Mouse (Mus musculus) small intestine, adult 2 months (tissue): Measurements from ENCODE around the gene Paf1. TPM values are rescaled to one million over a fixed set of nuclear protein-coding genes. Genes with fewer than 3 reads are reported as not detected.

ENCODE experiments used
- H3K27ac ChIP-seq: fragments of 200-500 bp; 2 replicates; pipeline ENCODE4 v1.5.1; 2012; ENCODE audit warnings: low read depth, low read length, control low read depth, inconsistent platforms; ENCODE audit not compliant: insufficient read depth
- H3K27me3 ChIP-seq: fragments of 200-500 bp; 2 replicates; pipeline ENCODE4 v1.6.1; 2012; ENCODE audit warnings: mild to moderate bottlenecking, moderate library complexity, low read length, inconsistent platforms; ENCODE audit not compliant: control insufficient read depth, insufficient read depth
- H3K36me3 ChIP-seq: fragments of 200-500 bp; 2 replicates; pipeline ENCODE4 v1.6.1; 2012; ENCODE audit warnings: mild to moderate bottlenecking, low read length, control low read depth, inconsistent platforms; ENCODE audit not compliant: control insufficient read depth, insufficient read depth
- H3K4me1 ChIP-seq: fragments of 200-500 bp; 2 replicates; pipeline ENCODE4 v1.6.1; 2012; ENCODE audit warnings: low read length, inconsistent platforms, mixed read lengths; ENCODE audit not compliant: control insufficient read depth, insufficient read depth, insufficient read length
- H3K4me3 ChIP-seq: fragments of 200-500 bp; 2 replicates; pipeline ENCODE4 v1.5.1; 2012; ENCODE audit warnings: low read depth, mild to moderate bottlenecking, control low read depth, inconsistent platforms, low read length, moderate library complexity
- CTCF ChIP-seq: fragments of 200-500 bp; IDR thresholded peaks from 2 replicates; pipeline ENCODE4 v1.5.1; 2012; ENCODE audit warnings: low read depth, mild to moderate bottlenecking, control low read depth, inconsistent platforms, low read length, moderate library complexity, mixed read lengths; ENCODE audit not compliant: insufficient replicate concordance, insufficient read length; ENCODE audit errors: extremely low read depth
- POLR2A ChIP-seq: fragments of 200-500 bp; IDR thresholded peaks from 2 replicates; pipeline ENCODE4 v1.6.1; 2012; ENCODE audit warnings: low read depth, mild to moderate bottlenecking, control low read depth, inconsistent platforms, low read length, moderate library complexity
- WGBS: fragments of 180-500 bp; shearing (Covaris S2); methylation state at CpG from one replicate; pipeline ENCODE4 v1.1.7; 2018; 5-methylcytosine and 5-hydroxymethylcytosine counted together
- polyA plus RNA-seq: library from polyadenylated mRNA; depleted of rRNA; stranded (reverse); fragments of >200 nt; gene quantifications from 2 replicates; pipeline ENCODE4 v1.2.3, GENCODE M21; 2012; rRNA removed

Gene Paf1
- polyA plus RNA-seq, result 27.6 and 67.1 TPM in 2 replicates

- peaks cover 8% of the 10 kb centered on the region; the same call in 1 of the 2 replicates for H3K4me1 ChIP-seq
- peaks cover 25% of the 10 kb centered on the region for H3K36me3 ChIP-seq
- under 1% methylated on average over 58 of the region's 58 CpGs for WGBS
- peak within 1 kb of the TSS; percentile 57 for H3K27ac ChIP-seq
- TF ChIP-seq CTCF (no peak), POLR2A (peak; percentile 95)
- no peaks in the 10 kb centered on the region for H3K27me3 ChIP-seq
- peak within 1 kb of the TSS; percentile 97 for H3K4me3 ChIP-seq
Observed at GRCm38 (mm10) chr7:28392429-28393271, at the start of gene Paf1, which contains the start of gene Med29. Gene Paf1, plus strand, starts transcription at chr7:28392951. Gene Med29, minus strand, starts transcription at chr7:28392708.

GRCm38 (mm10) chr7:28344637-28345036, 48.1 kb upstream of the Paf1 start:
- TF ChIP-seq CTCF, result peak; percentile 38; the same call in 1 of the 2 replicates
- TF ChIP-seq POLR2A, result no peak
- H3K4me1 ChIP-seq, result peaks cover 9% of the 10 kb centered on the region
- no peak overlapping the region for H3K4me3 ChIP-seq
- no peaks in the 10 kb centered on the region for H3K27me3 ChIP-seq
- 0% methylated on average over 4 of the region's 4 CpGs for WGBS
- no peaks in the 10 kb centered on the region for H3K36me3 ChIP-seq
- H3K27ac ChIP-seq, result no peak overlapping the region

DNA sequence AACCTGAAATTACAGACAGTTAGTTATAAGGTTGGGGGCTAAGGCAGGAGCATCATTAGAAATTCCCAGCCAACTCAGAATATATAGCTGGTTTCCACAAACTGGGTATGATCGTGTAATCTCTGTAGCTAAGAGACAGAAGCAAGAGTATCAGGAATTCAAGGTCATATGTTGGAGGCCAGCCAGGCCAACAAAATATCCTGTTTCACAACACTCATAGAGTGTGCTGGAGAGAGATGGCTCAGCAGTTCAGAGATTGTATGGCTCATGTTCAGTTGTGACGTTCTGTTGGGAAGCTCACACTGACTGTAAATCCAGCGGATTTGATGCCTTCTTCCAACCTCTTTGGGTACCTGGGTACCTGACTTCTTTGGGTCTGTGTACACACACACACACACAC, 45.0 kb upstream of the Paf1 start:
- Histone ChIP-seq H3K36me3 (peaks cover 7% of the 10 kb centered on the region), H3K4me1 (peaks cover 3% of the 10 kb centered on the region; the same call in 1 of the 2 replicates), H3K4me3 (no peak overlapping the region), H3K27ac (no peak overlapping the region), H3K27me3 (no peaks in the 10 kb centered on the region)
- WGBS, result 38% methylated on average over 3 of the region's 3 CpGs
- TF ChIP-seq POLR2A (no peak), CTCF (no peak)

GRCm38 (mm10) chr7:28348601-28349000, 44.1 kb upstream of the Paf1 start:
- WGBS, result 80% methylated on average over 7 of the region's 7 CpGs
- TF ChIP-seq POLR2A, result no peak
- no peak for TF ChIP-seq CTCF
- peaks cover 3% of the 10 kb centered on the region; the same call in 1 of the 2 replicates for H3K4me1 ChIP-seq
- H3K27me3 ChIP-seq, result no peaks in the 10 kb centered on the region
- no peak overlapping the region for H3K27ac ChIP-seq
- no peak overlapping the region for H3K4me3 ChIP-seq
- peaks cover 14% of the 10 kb centered on the region for H3K36me3 ChIP-seq

DNA sequence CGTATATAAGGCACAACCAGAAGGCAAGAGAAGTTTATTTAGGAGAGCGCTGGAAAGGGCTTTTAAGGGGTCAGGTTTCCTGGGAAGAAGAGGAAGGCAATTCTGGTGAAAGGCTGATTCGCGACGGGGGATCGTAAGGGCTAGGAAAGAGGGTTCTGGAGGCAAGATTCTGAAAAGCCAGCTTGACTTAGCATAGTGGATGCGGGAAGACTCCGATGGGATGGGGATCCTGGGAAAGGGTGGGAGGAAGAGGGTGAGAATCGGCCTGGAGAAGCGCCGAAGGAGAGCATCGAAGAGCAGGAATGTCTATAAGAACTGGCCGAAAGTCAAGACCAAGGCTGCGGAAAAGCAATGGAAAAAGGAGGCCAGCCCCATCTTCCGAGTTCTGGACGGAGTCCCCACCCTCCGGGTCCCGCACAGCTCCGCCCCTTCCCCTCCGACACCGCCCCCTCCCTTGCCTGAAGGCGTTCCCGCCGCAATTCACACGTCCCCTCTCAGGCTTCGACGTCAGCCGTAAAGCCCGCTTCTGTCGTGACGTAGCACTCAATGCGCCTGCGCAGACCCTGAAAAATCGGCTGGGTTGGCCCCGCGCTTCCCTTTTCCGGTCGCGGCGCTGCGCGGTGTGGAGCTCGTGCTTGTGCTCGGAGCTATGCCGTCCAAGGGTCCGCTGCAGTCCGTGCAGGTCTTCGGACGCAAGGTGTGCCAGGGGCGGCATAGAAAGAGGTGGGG, 42.4 kb upstream of the Paf1 start, which contains the start of gene Rps16:
Rps16 (plus strand) TSS at position 498 of the 729 bp plus-strand sequence.
- H3K4me1 ChIP-seq, result peaks cover 7% of the 10 kb centered on the region; the same call in 1 of the 2 replicates
- H3K36me3 ChIP-seq, result peaks cover 17% of the 10 kb centered on the region
- TF ChIP-seq POLR2A, result no peak; the same call in 1 of the 2 replicates
- H3K27me3 ChIP-seq, result no peaks in the 10 kb centered on the region
- peak within 1 kb of the TSS; percentile 96 for H3K4me3 ChIP-seq
- 1% methylated on average over 50 of the region's 50 CpGs for WGBS
- H3K27ac ChIP-seq, result peak within 1 kb of the TSS; percentile 83

DNA sequence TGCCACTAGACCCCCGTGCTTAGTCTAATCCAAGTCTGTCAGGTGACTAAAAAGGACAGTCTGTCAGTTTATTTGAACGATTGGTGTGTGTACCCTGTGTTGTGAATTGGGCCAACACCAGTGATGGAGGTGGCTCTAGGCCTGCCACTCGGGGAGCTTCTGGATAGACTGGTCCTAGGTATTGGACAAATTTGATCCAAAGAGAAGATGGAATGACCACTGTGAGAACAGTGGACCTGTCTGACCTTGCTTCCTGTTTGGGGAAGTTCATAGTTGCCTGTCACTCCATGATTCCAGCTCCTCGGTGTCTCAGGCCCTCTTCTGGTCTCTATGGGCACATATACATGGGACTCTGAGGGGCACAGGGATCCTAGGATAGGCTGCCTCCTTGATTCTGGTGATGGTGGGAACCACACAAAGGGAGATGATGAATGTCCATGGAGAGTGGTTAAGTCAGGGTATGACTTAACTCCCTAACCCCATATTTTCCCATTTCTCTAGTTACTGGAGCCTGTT, 41.0 kb upstream of the Paf1 start:
- no peak for TF ChIP-seq POLR2A
- no peak for TF ChIP-seq CTCF
- H3K27ac ChIP-seq, result no peak overlapping the region
- WGBS, result 11% methylated on average over 4 of the region's 4 CpGs
- H3K4me1 ChIP-seq, result peaks cover 7% of the 10 kb centered on the region; the same call in 1 of the 2 replicates
- H3K27me3 ChIP-seq, result no peaks in the 10 kb centered on the region
- peak overlapping the region; percentile 8; the same call in 1 of the 2 replicates for H3K4me3 ChIP-seq
- H3K36me3 ChIP-seq, result peaks cover 17% of the 10 kb centered on the region

DNA sequence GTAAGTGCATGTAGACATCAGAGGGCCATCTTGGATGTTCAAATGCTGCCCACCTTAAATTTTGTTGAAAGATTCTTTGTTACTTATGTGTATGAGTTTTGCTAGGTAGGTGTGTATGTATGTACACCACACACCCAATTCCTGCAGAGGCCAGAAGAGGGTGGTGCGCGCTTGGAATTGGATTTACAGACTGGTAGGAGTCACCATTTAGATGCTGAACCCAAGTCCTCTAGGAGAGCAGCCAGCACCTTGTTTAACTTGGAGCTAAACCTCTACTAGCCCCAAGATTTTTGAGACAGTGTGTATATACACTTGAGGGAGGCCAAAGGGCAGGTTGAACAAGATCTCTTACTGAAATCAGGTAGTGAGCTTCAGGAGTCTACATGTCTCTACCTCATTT, 39.5 kb upstream of the Paf1 start:
- Histone ChIP-seq H3K27me3 (no peaks in the 10 kb centered on the region), H3K4me1 (peaks cover 15% of the 10 kb centered on the region), H3K4me3 (no peak overlapping the region), H3K27ac (no peak overlapping the region), H3K36me3 (peaks cover 17% of the 10 kb centered on the region)
- no peak for TF ChIP-seq CTCF
- TF ChIP-seq POLR2A, result no peak
- 79% methylated on average over 2 of the region's 2 CpGs for whole genome bisulfite sequencing
